Mouse (Mus musculus) layer of hippocampus, adult 2 months (tissue): ENCODE data around the gene Ceacam18. TPM values are rescaled to one million over a fixed set of nuclear protein-coding genes. Genes with fewer than 3 reads are reported as not detected.
"Not testable (repeated sequence)": the region's sequence is repeated elsewhere in the genome, so short reads cannot be mapped to it uniquely, and the experiment has no call there.

Source experiments
- DNase-seq, 2 experiments: peaks; one replicate each; pipeline ENCODE4 v3.0.0; 2022; ENCODE audit warnings: low spot score in 2 of 2
- H3K27ac ChIP-seq: fragments of 200-600 bp; 2 replicates; pipeline ENCODE4 v1.8.1; 2022
- H3K4me3 ChIP-seq: fragments of 200-600 bp; 2 replicates; pipeline ENCODE4 v1.8.1; 2022; ENCODE audit warnings: mild to moderate bottlenecking
- CTCF ChIP-seq: fragments of 200-600 bp; conservative IDR thresholded peaks from 2 replicates; pipeline ENCODE4 v1.8.1; 2022; ENCODE audit warnings: antibody characterized with exemption, mild to moderate bottlenecking, moderate library complexity
- total RNA-seq, 2 experiments: library from RNA; stranded (reverse); gene quantifications; 2 replicates each; pipeline ENCODE4 v1.2.3; 2021

The Ceacam18 gene
- total RNA-seq, 2 experiments from 2014 or later: not detected

DNA sequence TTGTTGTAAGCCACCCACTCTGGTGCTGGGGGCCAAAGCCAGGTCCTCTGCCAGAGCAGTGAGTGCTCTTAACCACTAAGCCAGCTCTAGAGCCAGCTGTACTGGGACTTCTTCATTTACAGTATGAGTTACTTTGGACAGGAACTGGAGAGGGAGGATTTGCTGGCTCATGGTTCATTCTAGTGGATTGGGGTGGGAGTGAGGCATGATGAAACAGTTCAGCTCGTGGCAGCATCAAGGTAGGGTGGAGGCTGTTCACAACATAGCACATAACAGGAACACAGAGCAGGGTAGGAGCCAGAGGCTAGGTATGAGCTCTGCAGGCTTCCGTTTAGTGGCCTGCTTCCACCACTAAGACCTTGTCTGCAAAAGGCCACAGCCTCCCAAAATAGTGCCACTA is 1.7 kb downstream of the Ceacam18 start:
- Histone ChIP-seq H3K4me3 (no peak overlapping the region), H3K27ac (no peak overlapping the region)
- no peak for DNase-seq
- TF ChIP-seq CTCF: no peak

- no peak for DNase-seq
- TF ChIP-seq CTCF: no peak
- Histone ChIP-seq H3K4me3 (no peak overlapping the region), H3K27ac (no peak overlapping the region)
Measured at GRCm38 (mm10) chr7:43637118-43637517, 2.6 kb downstream of the Ceacam18 start.

- H3K4me3 ChIP-seq: no peak overlapping the region
- H3K27ac ChIP-seq: no peak overlapping the region
- no peak for DNase-seq
- TF ChIP-seq CTCF: no peak
Measured at GRCm38 (mm10) chr7:43642587-43642986, 8.1 kb downstream of the Ceacam18 start.

DNA sequence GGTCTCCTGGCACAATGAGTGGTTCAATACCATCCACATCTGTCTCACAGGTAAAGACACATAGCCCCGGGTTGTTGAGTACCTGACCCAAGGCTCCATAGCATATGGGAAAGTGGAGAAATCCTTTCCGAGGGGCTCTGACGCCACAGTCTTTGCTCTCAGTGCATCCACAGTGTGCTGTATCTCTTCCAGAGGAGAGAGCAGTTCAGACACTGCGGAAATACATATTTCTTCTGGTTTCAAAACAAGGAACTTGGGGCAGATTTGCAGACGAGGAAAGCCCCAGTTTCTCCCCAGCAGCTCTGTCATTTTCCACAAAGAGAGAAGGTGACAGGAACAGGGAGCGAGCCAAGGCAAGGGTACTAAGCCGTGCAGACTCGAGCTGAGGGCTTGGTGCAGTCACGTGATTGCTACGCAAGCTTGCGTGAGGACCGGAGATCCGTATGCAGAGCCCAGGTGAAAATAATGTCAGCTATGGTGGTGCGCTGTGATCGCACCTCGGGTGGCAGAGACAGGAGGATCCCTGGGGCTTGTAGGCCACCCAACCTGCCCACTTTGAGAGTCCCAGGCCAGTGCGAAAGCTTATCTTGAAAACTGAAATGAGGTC is 8.6 kb downstream of the Ceacam18 start:
- Histone ChIP-seq H3K27ac (no peak overlapping the region), H3K4me3 (no peak overlapping the region)
- DNase-seq: no peak
- no peak for TF ChIP-seq CTCF

GRCm38 (mm10) chr7:43652683-43653082 is 18.2 kb downstream of the Ceacam18 start:
- Histone ChIP-seq H3K27ac (no peak overlapping the region), H3K4me3 (no peak overlapping the region)
- no peak for TF ChIP-seq CTCF
- DNase-seq: no peak

GRCm38 (mm10) chr7:43654519-43654918 is 20.0 kb downstream of the Ceacam18 start:
- DNase-seq: no peak
- TF ChIP-seq CTCF: no peak
- Histone ChIP-seq H3K27ac (no peak overlapping the region), H3K4me3 (no peak overlapping the region)

DNA sequence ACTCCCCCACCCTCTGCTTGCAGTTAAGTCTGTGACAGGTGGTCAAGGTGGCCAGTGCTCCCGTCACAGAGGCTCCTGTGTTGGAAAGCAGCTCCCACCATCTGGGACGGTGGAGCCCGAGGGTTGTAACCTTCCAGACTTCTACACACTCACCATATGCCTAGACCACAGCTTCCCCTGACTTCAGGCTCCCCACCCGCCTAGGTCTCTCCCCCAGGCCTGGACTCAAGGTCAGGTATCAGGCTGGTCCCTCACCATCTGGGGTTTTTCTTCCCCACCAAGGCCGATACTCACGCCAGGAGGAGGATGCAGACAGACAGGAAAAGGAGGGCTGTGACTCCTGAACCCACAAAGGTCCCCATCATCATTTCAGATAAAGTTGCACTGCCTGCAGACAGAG is 21.7 kb downstream of the Ceacam18 start:
- TF ChIP-seq CTCF: no peak
- Histone ChIP-seq H3K4me3 (no peak overlapping the region), H3K27ac (no peak overlapping the region)
- no peak for DNase-seq

GRCm38 (mm10) chr7:43660002-43660401 is 25.5 kb downstream of the Ceacam18 start, which contains the start of gene Siglece:
Siglece (minus strand) TSS chr7:43660161.
- TF ChIP-seq CTCF: no peak
- Histone ChIP-seq H3K4me3 (no peak within 1 kb of the TSS), H3K27ac (no peak within 1 kb of the TSS)
- no peak for DNase-seq

DNA sequence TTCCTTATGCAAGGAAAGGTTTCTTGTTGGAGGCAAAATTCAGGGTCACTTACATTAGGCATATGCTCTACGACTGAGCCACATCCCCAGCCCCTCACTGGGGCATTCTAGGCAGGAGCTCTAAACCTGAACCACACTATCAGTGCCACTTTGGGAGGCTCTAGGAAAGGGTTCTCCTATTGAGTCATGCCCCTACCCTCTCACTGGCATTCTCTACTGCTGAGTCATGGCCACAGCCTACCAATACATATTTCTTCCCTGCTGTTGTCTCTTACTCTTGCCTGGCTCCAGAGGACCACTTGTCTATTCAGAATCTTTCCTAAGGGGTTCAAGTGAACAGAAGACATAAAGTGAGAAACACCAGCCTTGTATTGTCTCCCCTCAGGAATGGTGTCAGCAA is 28.3 kb downstream of the Ceacam18 start:
- Histone ChIP-seq H3K4me3 (no peak overlapping the region), H3K27ac (no peak overlapping the region)
- no peak for TF ChIP-seq CTCF
- no peak for DNase-seq

- H3K4me3 ChIP-seq, H3K27ac ChIP-seq, DNase-seq: not testable (repeated sequence)
Measured at GRCm38 (mm10) chr7:43667221-43667620, 32.7 kb downstream of the Ceacam18 start.

DNA sequence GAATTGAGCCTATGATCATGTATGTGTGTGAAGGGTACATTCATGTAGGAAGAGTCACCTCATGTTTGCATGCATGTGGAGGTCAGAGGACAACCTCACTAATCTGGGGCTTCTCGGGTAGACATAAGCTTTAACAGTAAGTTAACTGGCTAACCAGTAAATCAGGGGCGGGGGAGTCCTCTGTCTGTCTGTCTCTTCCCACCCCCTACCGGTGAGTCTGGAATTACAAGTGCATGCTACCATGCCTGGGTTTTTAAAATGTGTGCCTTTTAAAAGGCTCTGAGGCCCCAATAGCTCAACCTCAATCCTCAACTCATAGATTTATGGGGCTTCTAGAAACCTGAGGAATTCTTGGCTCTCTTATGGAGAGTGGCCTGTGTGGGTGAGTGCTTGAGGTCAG is 34.1 kb downstream of the Ceacam18 start:
- no peak for DNase-seq
- peak; percentile 55 for TF ChIP-seq CTCF
- H3K4me3 ChIP-seq: no peak overlapping the region
- no peak overlapping the region for H3K27ac ChIP-seq

DNA sequence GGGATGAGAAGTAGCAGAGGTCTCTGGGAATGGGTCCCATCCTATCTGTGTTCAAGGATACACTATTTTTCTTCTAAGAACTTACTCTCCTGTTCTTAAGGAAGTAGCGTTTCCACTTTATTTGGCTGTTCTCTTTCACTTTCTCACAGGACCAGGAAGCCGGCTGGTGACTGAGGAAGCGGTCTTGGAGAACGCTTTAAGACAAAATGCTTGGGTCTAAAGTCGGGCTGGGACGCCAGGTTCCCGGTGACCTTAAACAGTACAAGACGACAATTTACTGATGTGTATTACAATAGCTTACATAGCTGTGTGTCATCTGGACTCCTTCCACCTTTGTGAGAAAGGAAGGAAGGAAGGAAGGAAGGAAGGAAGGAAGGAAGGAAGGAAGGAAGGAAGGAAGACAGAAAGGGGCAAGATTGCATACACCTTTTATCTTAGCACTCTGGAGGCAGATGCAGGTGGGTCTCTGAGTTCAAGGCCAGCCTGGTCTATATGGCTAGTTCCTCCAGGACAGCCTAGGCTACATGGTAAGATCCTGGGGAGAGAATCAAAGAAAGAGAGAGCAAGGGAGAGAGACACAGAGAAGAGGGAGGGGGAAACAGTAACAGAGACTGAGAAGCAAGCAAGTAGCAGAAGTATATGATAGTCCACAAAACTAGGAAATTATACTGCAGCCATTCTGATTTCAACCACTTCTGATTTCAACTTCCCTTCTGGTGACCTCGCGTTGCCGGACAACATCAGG is 36.7 kb downstream of the Ceacam18 start:
- Histone ChIP-seq H3K4me3 (peak overlapping the region; percentile 79), H3K27ac (peak overlapping the region; percentile 92)
- no peak for DNase-seq
- TF ChIP-seq CTCF: no peak

DNA sequence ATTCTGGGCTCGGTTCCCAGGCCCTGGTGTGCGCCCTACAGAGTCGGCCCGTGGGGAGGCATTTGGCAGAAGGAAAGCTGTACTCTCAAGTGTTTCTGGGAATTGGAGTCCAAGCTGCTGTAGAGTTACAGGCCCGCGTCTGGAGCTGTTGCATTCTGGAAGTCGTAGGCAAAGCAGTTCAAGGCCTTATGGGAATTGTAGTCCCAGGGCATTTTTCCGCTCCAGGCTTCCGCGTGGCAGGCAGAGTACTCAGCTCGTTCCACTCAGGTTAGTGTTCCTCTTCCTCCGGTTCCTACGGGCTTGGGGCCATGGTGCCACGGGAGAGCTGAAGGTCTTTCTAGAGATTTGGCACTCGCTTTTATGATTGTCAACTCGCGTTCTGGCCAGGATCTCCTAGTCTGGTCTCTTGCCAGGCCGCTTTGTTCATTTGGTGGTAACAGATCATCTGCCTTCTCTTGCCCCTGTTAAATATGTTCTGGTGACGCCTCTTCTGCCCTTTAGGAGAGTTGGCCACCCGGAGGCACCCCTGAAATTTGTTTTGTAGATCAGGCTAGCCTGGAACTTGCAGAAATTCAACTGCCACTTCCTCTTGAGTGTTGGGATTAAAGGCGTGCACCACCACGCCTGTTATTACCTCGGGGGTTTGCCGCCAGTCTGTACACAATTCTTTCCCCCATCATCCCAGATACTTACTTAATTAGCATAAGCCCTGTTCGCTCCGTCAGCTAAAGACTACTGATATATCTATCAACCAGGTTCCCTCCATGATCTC is 37.5 kb downstream of the Ceacam18 start, which contains the start of gene Ctu1:
Gene Ctu1, plus strand, starts transcription at position 208 of the 772 bp plus-strand sequence.
- 0 out of 2 replicates have a peak, but pooled peaks have one; percentile 14 for TF ChIP-seq CTCF
- peak within 1 kb of the TSS; percentile 92 for H3K27ac ChIP-seq

More for the DNA sequence above, 37.5 kb downstream of the Ceacam18 start, which contains the start of gene Ctu1:
- DNase-seq: peak; percentile 89 to 97
- peak within 1 kb of the TSS; percentile 79 for H3K4me3 ChIP-seq
